8 mouse cellular contexts compared by ENCODE assay signal in the genomic region with DNA sequence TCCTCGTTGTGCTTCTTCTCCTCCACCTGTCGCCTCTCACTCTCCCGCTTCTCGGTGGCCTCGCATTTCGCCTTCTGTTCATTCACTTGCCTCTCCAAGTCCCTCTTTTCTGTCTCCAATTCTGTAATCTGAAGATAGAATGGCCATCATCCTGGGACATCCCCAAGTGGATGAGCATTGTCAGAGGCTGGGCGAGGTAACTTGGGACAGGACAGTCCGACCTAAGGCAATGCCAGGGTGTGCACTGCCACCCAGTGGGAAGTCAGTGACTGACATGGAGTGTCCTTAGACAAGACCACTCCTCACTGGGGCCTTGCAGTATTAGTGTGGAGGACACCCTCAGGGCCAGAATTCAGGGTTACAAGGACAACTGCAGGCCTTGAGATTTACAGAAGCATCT. TPM values are rescaled to one million over a fixed set of nuclear protein-coding genes. Genes with fewer than 3 reads are reported as not detected.
DNase-seq lines count a peak whose midpoint lies in the region; ATAC-seq and TF ChIP-seq lines count a peak whose summit lies in the region.

No protein-coding gene starts in this region.

- TF ChIP-seq EP300 in liver, postnatal 0 days (IDR thresholded peaks at IDR 0.05; ENCODE audit: low read depth), result no peak

- no peak overlapping the region for H3K27ac ChIP-seq in forebrain, embryonic 11.5 days (ENCODE audit: low read depth, low read length)
- no peak overlapping the region for H3K27ac ChIP-seq in liver, postnatal 0 days (ENCODE audit: low read depth)
- H3K27ac ChIP-seq in neural tube, embryonic 14.5 days (ENCODE audit: low read depth, low read length), result no peak overlapping the region

- peak overlapping the region; percentile 29; the same call in 1 of the 2 replicates for H3K9ac ChIP-seq in forebrain, embryonic 11.5 days (ENCODE audit: low read length)
- H3K9ac ChIP-seq in liver, postnatal 0 days (replicated peaks), result no peak overlapping the region
- H3K9ac ChIP-seq in neural tube, embryonic 14.5 days (replicated peaks; ENCODE audit: low read depth, low read length), result no peak overlapping the region

- peak overlapping the region; percentile 5; the same call in 1 of the 2 replicates for H3K4me3 ChIP-seq in forebrain, embryonic 11.5 days (ENCODE audit: low read depth, low read length)
- no peak overlapping the region for H3K4me3 ChIP-seq in liver, postnatal 0 days (ENCODE audit: low read depth, low read length)
- no peak overlapping the region for H3K4me3 ChIP-seq in neural tube, embryonic 14.5 days (ENCODE audit: low read depth, low read length)

- H3K36me3 ChIP-seq in forebrain, embryonic 11.5 days (ENCODE audit: control insufficient read depth, insufficient read depth, low read length), result no peaks in the 10 kb centered on the region; the same call in 1 of the 2 replicates
- peaks cover 20% of the 10 kb centered on the region for H3K36me3 ChIP-seq in liver, postnatal 0 days (replicated peaks; ENCODE audit: insufficient read depth, low read length)
- H3K36me3 ChIP-seq in neural tube, embryonic 14.5 days (ENCODE audit: control insufficient read depth, insufficient read depth, low read length), result peaks cover 22% of the 10 kb centered on the region

- peak; percentile 31 for DNase-seq in CD4-positive helper T cell, adult 2 months (ENCODE audit: low read depth, low spot score)
- DNase-seq in adrenal gland, adult 2 months, result peak; percentile 66
- DNase-seq in forebrain, embryonic 11.5 days (ENCODE audit: low spot score), result peak; percentile 77
- peak; percentile 57 to 73 for DNase-seq in heart, postnatal 14 days
- DNase-seq in layer of hippocampus, adult 11-12 months (ENCODE audit: low spot score), result peak; percentile 70
- DNase-seq in liver, postnatal 0 days, result peak; percentile 59
- peak; percentile 24 for DNase-seq in testis, postnatal 14 days (ENCODE audit: low spot score)

- H3K27me3 ChIP-seq in forebrain, embryonic 11.5 days (ENCODE audit: control insufficient read depth, insufficient read depth, low read length), result no peaks in the 10 kb centered on the region
- H3K27me3 ChIP-seq in liver, postnatal 0 days (ENCODE audit: insufficient read depth, low read length), result no peaks in the 10 kb centered on the region
- no peaks in the 10 kb centered on the region for H3K27me3 ChIP-seq in neural tube, embryonic 14.5 days (ENCODE audit: control insufficient read depth, insufficient read depth, low read length)

- intact Hi-C loops in heart, postnatal 14 days (cut with DNase I), result loop anchor here (1.0 kb wide), 1 partner anchor 116 kb away; no protein-coding TSS in a partner anchor

- H3K4me1 ChIP-seq in forebrain, embryonic 11.5 days (replicated peaks; ENCODE audit: control insufficient read depth, insufficient read depth, low read length), result no peaks in the 10 kb centered on the region; the same call in 1 of the 2 replicates
- peaks cover 4% of the 10 kb centered on the region; the same call in 1 of the 2 replicates for H3K4me1 ChIP-seq in liver, postnatal 0 days (ENCODE audit: insufficient read depth)
- H3K4me1 ChIP-seq in neural tube, embryonic 14.5 days (ENCODE audit: control insufficient read depth, insufficient read depth, low read length), result no peaks in the 10 kb centered on the region

- H3K9me3 ChIP-seq in forebrain, embryonic 11.5 days (ENCODE audit: control insufficient read depth, low read length), result no peaks in the 10 kb centered on the region
- H3K9me3 ChIP-seq in liver, postnatal 0 days (ENCODE audit: low read length), result no peaks in the 10 kb centered on the region
- H3K9me3 ChIP-seq in neural tube, embryonic 14.5 days (ENCODE audit: control insufficient read depth, low read length), result no peaks in the 10 kb centered on the region

- peak; percentile 81; the same call in 1 of the 2 replicates for ATAC-seq in forebrain, embryonic 11.5 days (replicated peaks; ENCODE audit: low FRiP score)
- ATAC-seq in liver, postnatal 0 days, result peak; percentile 64
- peak; percentile 90; the same call in 1 of the 2 replicates for ATAC-seq in neural tube, embryonic 14.5 days (ENCODE audit: low read depth)

- H3K4me2 ChIP-seq in forebrain, embryonic 11.5 days (ENCODE audit: low read depth, low read length, severe bottlenecking), result peak overlapping the region; percentile 45
- H3K4me2 ChIP-seq in liver, postnatal 0 days (ENCODE audit: low read depth, low read length), result peak overlapping the region; percentile 47
- peak overlapping the region; percentile 44 for H3K4me2 ChIP-seq in neural tube, embryonic 14.5 days (ENCODE audit: low read depth, low read length)

- TF ChIP-seq CTCF in liver, postnatal 0 days (IDR thresholded peaks at IDR 0.05; ENCODE audit: low read depth), result peak; percentile 88

- under 1% methylated on average over 8 of the region's 8 CpGs for WGBS in forebrain, embryonic 11.5 days
- WGBS in liver, postnatal 0 days (ENCODE audit: insufficient replicate concordance), result 7% methylated on average over 8 of the region's 8 CpGs
- 4% methylated on average over 8 of the region's 8 CpGs for WGBS in neural tube, embryonic 14.5 days

RNA-seq across cellular contexts. Expression of a gene that starts 6.5 kb away (rescaled TPM):
- total RNA-seq in adrenal gland, adult 2 months (2021), result not detected
- polyA plus RNA-seq in adrenal gland, adult 2 months (2012; rRNA removed), result 0.06 TPM in 1 of 2 replicates, not detected in the other
- 0.24 and 0.28 TPM in 2 replicates for polyA plus RNA-seq in forebrain, embryonic 11.5 days (2014; fragmentation: Nextera tagmentation; extraction: Ambion mirVana)
- under 1 TPM in 1 of 2 experiments, not detected in 1; 0.22 TPM for total RNA-seq in heart, postnatal 14 days (2021)
- 0.06 TPM in 1 of 2 replicates, not detected in the other for polyA plus RNA-seq in liver, postnatal 0 days (2015; fragmentation: Nextera tagmentation; extraction: Ambion mirVana)
- 0.64 and 1.1 TPM in 2 replicates for polyA plus RNA-seq in neural tube, embryonic 14.5 days (2014; fragmentation: Nextera tagmentation; extraction: Ambion mirVana)

RNA-seq across cellular contexts. Expression of a gene that starts 7.4 kb away (rescaled TPM):
- total RNA-seq in adrenal gland, adult 2 months (2021), result 10 to 100 TPM; 18.3 to 19.3 TPM
- 6.1 TPM in 2 replicates for polyA plus RNA-seq in adrenal gland, adult 2 months (2012; rRNA removed)
- polyA plus RNA-seq in forebrain, embryonic 11.5 days (2014; fragmentation: Nextera tagmentation; extraction: Ambion mirVana), result 32.8 and 33.9 TPM in 2 replicates
- total RNA-seq in heart, postnatal 14 days (2021), result 10 to 100 TPM in 1 of 2 experiments, 1 to 10 TPM in 1; 9.0 to 10.4 TPM
- polyA plus RNA-seq in liver, postnatal 0 days (2015; fragmentation: Nextera tagmentation; extraction: Ambion mirVana), result 10.7 and 10.8 TPM in 2 replicates
- polyA plus RNA-seq in neural tube, embryonic 14.5 days (2014; fragmentation: Nextera tagmentation; extraction: Ambion mirVana), result 24.0 and 26.4 TPM in 2 replicates

RNA-seq across cellular contexts. Expression of a gene that starts 25.9 kb away (rescaled TPM):
- total RNA-seq in adrenal gland, adult 2 months (2021), result 10 to 100 TPM; 29.9 to 30.6 TPM
- polyA plus RNA-seq in adrenal gland, adult 2 months (2012; rRNA removed), result 4.3 and 6.4 TPM in 2 replicates
- polyA plus RNA-seq in forebrain, embryonic 11.5 days (2014; fragmentation: Nextera tagmentation; extraction: Ambion mirVana), result 109 and 120 TPM in 2 replicates
- total RNA-seq in heart, postnatal 14 days (2021), result 10 to 100 TPM; 22.6 to 24.5 TPM
- polyA plus RNA-seq in liver, postnatal 0 days (2015; fragmentation: Nextera tagmentation; extraction: Ambion mirVana), result 15.2 and 16.3 TPM in 2 replicates
- 173 and 179 TPM in 2 replicates for polyA plus RNA-seq in neural tube, embryonic 14.5 days (2014; fragmentation: Nextera tagmentation; extraction: Ambion mirVana)

RNA-seq across cellular contexts. Expression of a gene that starts 42.6 kb away (rescaled TPM):
- total RNA-seq in adrenal gland, adult 2 months (2021), result 10 to 100 TPM; 41.5 to 59.6 TPM
- 6.6 and 7.2 TPM in 2 replicates for polyA plus RNA-seq in adrenal gland, adult 2 months (2012; rRNA removed)
- polyA plus RNA-seq in forebrain, embryonic 11.5 days (2014; fragmentation: Nextera tagmentation; extraction: Ambion mirVana), result 95.5 and 98.5 TPM in 2 replicates
- 10 to 100 TPM; 27.1 to 29.8 TPM for total RNA-seq in heart, postnatal 14 days (2021)
- 25.8 and 26.7 TPM in 2 replicates for polyA plus RNA-seq in liver, postnatal 0 days (2015; fragmentation: Nextera tagmentation; extraction: Ambion mirVana)
- polyA plus RNA-seq in neural tube, embryonic 14.5 days (2014; fragmentation: Nextera tagmentation; extraction: Ambion mirVana), result 89.6 and 99.9 TPM in 2 replicates

Comparison
In these comparisons a context has a peak if more than half of its experiments do, and no peak if none do; other contexts are left out.
1. DNase-seq: peak in every context shown above with its lines; median percentile 77 in forebrain, embryonic 11.5 days; 70 in layer of hippocampus, adult 11-12 months; 66 in adrenal gland, adult 2 months; 65 in heart, postnatal 14 days; 59 in liver, postnatal 0 days; 31 in CD4-positive helper T cell, adult 2 months; 24 in testis, postnatal 14 days.